Mouse (Mus musculus) heart, adult 2 months (tissue): ENCODE data around the gene Cd4.

Experiments used
- CTCF ChIP-seq: fragments of 200-600 bp; IDR thresholded peaks from 2 replicates; pipeline ENCODE4 v1.8.1; 2022; ENCODE audit warnings: antibody characterized with exemption, mild to moderate bottlenecking, moderate library complexity
- POLR2A ChIP-seq: fragments of 200-500 bp; IDR thresholded peaks from 2 replicates; pipeline ENCODE4 v1.6.1; 2011; ENCODE audit warnings: mild to moderate bottlenecking, low read depth, low read length, control low read depth; ENCODE audit not compliant: insufficient read depth

GRCm38 (mm10) chr6:124887986-124888385, at the start of gene Cd4:
- TF ChIP-seq CTCF (no peak), POLR2A (no peak)
